Mouse (Mus musculus) testis, adult 2 months (tissue): Measurements from ENCODE around the gene Lgals7. TPM values are rescaled to one million over a fixed set of nuclear protein-coding genes. Genes with fewer than 3 reads are reported as not detected.
"Not testable (repeated sequence)": the region's sequence is repeated elsewhere in the genome, so short reads cannot be mapped to it uniquely, and the experiment has no call there.

Experiments
- H3K27ac ChIP-seq: fragments of 200-500 bp; 2 replicates; pipeline ENCODE4 v1.5.1; 2012; ENCODE audit warnings: low read depth, low read length; ENCODE audit not compliant: control insufficient read depth, insufficient read depth
- H3K27me3 ChIP-seq: fragments of 200-500 bp; 2 replicates; pipeline ENCODE4 v1.6.1; 2012; ENCODE audit warnings: mild to moderate bottlenecking, low read length, moderate library complexity; ENCODE audit not compliant: control insufficient read depth, insufficient read depth
- H3K36me3 ChIP-seq: fragments of 200-500 bp; 2 replicates; pipeline ENCODE4 v1.6.1; 2012; ENCODE audit warnings: mild to moderate bottlenecking, low read length; ENCODE audit not compliant: control insufficient read depth, insufficient read depth
- H3K4me1 ChIP-seq: fragments of 200-500 bp; 2 replicates; pipeline ENCODE4 v1.6.1; 2012; ENCODE audit warnings: low read length; ENCODE audit not compliant: control insufficient read depth, insufficient read depth
- H3K4me3 ChIP-seq: fragments of 200-500 bp; 2 replicates; pipeline ENCODE4 v1.5.1; 2012; ENCODE audit warnings: low read depth, mild to moderate bottlenecking, low read length, moderate library complexity, mixed read lengths; ENCODE audit not compliant: control insufficient read depth
- CTCF ChIP-seq: fragments of 200-500 bp; IDR thresholded peaks from 2 replicates; pipeline ENCODE4 v1.5.1; 2012; ENCODE audit warnings: low read depth, mild to moderate bottlenecking, inconsistent platforms, low read length, moderate library complexity; ENCODE audit not compliant: control insufficient read depth, insufficient read depth, insufficient replicate concordance
- POLR2A ChIP-seq: fragments of 200-500 bp; IDR thresholded peaks from 2 replicates; pipeline ENCODE4 v1.6.1; 2012; ENCODE audit warnings: low read depth, mild to moderate bottlenecking, inconsistent platforms, low read length, moderate library complexity; ENCODE audit not compliant: control insufficient read depth
- polyA plus RNA-seq: library from polyadenylated mRNA; depleted of rRNA; stranded (reverse); fragments of >200 nt; gene quantifications from 2 replicates; pipeline ENCODE4 v1.2.3, GENCODE M21; 2012

Lgals7 gene
- polyA plus RNA-seq, 1 experiment = 1.7 TPM

DNA sequence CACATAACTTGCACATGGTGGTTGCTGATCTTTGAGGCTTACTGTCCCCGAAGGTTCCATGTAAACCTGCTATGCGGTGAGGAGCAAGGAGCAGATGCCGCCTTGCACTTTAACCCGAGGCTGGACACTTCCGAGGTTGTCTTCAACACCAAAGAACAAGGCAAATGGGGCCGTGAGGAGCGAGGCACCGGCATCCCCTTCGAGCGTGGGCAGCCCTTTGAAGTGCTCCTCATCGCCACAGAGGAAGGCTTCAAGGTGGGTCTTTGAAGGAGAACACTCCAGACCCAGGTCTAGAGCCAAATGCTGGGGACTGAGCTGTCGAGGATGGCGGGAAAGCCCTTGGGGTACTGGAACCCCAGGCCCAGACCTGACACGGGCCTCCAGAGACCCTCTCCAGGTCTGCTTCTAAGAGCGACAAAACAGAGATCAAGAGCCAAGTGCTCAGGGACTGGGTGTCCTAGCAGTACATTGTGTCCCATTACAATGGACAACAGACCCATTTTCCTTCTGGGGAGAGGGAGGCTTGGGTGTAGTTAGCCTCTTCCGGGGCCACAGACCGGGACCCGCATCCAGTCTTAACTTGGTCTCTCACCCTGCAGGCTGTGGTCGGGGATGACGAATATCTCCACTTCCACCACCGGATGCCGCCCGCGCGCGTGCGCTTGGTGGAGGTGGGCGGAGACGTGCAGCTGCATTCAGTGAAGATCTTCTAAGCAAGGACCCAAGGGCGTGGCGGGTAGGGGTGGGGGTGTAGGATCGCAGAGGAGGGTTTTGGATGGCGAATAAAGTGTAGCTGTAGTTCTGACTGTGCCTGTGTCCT is 2.0 kb downstream of the Lgals7 start:
- no peaks in the 10 kb centered on the region; the same call in 1 of the 2 replicates for H3K27me3 ChIP-seq
- no peaks in the 10 kb centered on the region for H3K36me3 ChIP-seq
- H3K4me3 ChIP-seq = no peak overlapping the region
- no peak overlapping the region for H3K27ac ChIP-seq
- TF ChIP-seq POLR2A = no peak
- peak; percentile 20; the same call in 1 of the 2 replicates for TF ChIP-seq CTCF
- peaks cover 23% of the 10 kb centered on the region for H3K4me1 ChIP-seq

DNA sequence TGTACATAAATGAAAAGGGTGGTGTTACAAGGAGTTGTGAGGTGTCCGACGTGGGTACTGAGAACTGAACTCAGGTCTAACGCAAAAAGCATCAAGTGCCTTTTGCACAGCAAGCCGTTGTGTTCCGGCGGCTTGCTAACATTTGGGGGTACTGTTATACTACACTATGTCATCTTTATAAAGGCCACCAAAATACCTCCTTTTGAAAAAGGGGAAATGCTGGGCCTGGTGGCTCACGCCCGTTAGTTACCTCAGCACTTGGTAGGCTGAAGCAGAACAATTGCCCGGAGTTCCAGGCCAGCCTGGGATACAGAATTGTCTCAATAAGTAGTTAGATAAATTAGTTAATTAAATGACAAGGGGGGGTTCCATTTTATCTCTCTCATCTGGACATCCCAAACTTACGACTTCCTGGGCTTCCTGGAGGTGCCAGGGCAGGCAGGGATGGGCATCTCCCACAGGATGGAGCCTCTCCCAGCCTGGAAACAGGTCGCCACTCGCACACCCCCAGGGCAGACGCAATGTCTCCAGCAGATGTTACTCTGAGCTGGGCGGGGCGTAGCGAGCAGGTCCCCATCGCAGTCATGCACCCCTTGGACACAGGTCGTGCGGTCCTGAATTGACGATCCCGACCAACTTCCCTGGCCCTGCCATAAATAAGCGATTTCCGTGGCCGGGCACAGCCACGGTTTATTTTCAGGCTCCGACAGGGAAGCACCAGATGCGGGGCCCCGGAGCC is 3.3 kb downstream of the Lgals7 start:
- Histone ChIP-seq H3K27me3 (no peaks in the 10 kb centered on the region; the same call in 1 of the 2 replicates), H3K4me1 (peaks cover 23% of the 10 kb centered on the region), H3K4me3 (peak overlapping the region; percentile 10), H3K27ac (no peak overlapping the region), H3K36me3 (no peaks in the 10 kb centered on the region)
- no peak for TF ChIP-seq CTCF
- TF ChIP-seq POLR2A = no peak

- H3K27ac ChIP-seq = not testable (repeated sequence)
These were observed 4.1 kb downstream of the Lgals7 start for GRCm38 (mm10) chr7:28867508-28868340.

GRCm38 (mm10) chr7:28870901-28871664 is 7.4 kb downstream of the Lgals7 start:
- no peak overlapping the region for H3K27ac ChIP-seq
- no peaks in the 10 kb centered on the region for H3K36me3 ChIP-seq
- peaks cover 8% of the 10 kb centered on the region for H3K4me1 ChIP-seq
- TF ChIP-seq CTCF = no peak
- TF ChIP-seq POLR2A = peak; percentile 47; the same call in 1 of the 2 replicates
- no peaks in the 10 kb centered on the region for H3K27me3 ChIP-seq
- H3K4me3 ChIP-seq = no peak overlapping the region

More at GRCm38 (mm10) chr7:28867508-28868340, 4.1 kb downstream of the Lgals7 start:
- not testable (repeated sequence) for H3K27me3 ChIP-seq, H3K36me3 ChIP-seq
- H3K4me1 ChIP-seq = peaks cover 22% of the 10 kb centered on the region
- peak overlapping the region; percentile 10 for H3K4me3 ChIP-seq
- peak; percentile 65 for TF ChIP-seq CTCF

- TF ChIP-seq POLR2A (no peak), CTCF (no peak)
- Histone ChIP-seq H3K27me3 (no peaks in the 10 kb centered on the region), H3K4me1 (no peaks in the 10 kb centered on the region; the same call in 1 of the 2 replicates), H3K27ac (no peak overlapping the region), H3K4me3 (no peak overlapping the region), H3K36me3 (no peaks in the 10 kb centered on the region)
These were observed 10.9 kb downstream of the Lgals7 start for GRCm38 (mm10) chr7:28874565-28874964.

- TF ChIP-seq CTCF = no peak
- no peak for TF ChIP-seq POLR2A
- Histone ChIP-seq H3K36me3 (no peaks in the 10 kb centered on the region), H3K4me3 (no peak overlapping the region), H3K27me3 (no peaks in the 10 kb centered on the region), H3K4me1 (no peaks in the 10 kb centered on the region; the same call in 1 of the 2 replicates), H3K27ac (peak overlapping the region; percentile 72)
These were observed 12.4 kb downstream of the Lgals7 start for GRCm38 (mm10) chr7:28876099-28876498.
